Mouse (Mus musculus): ENCODE results near the gene Cbx7. TPM values are rescaled to one million over a fixed set of nuclear protein-coding genes. Genes with fewer than 3 reads are reported as not detected.
"Not testable (repeated sequence)": the region's sequence is repeated elsewhere in the genome, so short reads cannot be mapped to it uniquely, and the experiment has no call there.

Gene Cbx7
- total RNA-seq, 2 experiments from 2014 or later = 15.4 to 18.4 TPM

DNA sequence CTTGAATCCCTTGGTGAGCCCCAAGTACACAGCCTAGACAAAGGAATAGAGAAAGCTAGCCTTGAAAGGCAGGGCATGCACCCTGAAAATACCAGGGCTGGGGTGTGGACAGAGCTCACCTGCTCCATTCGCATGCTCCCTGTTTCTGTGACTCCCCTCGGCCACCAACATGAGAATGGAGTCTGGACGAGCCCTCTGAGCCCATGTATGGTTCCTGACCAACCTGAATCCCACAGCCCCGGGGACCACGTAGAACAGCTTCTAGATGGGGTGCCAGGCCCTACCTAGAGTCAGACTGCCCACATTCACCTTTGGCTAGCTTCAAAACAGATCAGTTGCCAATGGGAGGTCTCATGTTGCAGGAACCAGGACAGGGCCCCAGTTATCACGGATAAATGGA lies 19.7 kb downstream of the Cbx7 start:
- DNase-seq (ENCODE audit: low spot score in 2 of 2) = no peak

DNA sequence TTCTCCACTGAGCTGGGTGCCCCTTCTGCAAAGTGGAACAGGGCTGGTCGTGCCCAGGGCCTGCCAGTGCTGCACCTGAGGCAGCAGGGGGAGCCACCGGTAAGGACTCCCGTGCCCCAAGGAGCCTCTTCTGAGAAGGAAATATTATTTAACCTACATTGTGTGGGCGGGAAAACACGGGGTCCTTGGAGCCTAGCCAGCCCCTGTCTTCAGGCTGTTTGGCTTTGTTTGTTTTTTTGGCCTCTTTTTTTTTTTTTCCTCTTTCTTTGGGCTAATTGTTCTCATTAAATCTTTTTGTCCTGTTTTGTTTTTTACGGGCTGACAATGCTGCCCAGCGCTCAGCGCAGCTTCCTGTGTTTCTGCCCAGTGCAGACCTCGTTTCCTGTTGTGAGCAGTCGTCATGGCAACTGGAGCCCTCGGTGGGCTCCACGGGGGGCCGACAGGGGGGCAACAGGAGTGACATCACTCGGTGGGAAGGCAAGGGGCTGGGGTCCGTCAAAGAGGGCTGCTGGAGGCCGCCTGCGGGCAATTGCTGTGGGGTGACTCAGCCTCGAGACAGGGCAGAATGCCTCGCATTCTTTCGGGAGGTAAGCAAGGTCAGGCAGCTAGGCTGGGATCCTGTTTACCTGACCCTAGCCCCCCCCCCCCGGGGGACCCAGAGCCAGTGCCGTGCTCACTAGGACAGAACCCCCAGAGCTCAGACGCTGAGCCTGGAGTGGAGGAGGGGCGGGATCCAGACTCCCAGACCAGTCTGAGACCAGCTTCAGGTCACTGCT lies 20.5 kb downstream of the Cbx7 start:
- peak in 1 of 2 experiments; percentile 37 for DNase-seq (ENCODE audit: low spot score in 2 of 2)

DNA sequence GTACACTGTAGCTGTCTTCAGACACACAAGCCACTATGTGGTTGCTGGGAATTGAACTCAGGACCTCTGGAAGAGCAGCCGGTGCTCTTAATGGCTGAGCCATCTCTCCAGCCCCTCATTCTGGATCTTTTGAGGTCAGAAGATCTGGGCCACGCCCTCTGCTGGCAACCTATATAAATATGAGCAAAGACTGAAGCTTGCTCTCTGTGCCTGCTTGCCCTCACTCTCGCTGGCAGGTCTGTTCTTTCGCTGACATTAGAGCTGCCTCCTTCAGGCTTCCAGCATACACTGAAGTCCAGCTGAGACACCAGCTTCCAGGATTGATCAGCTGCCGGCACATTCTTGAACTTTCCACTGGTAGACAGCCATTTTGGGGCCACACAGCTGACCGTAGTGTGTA lies 23.2 kb downstream of the Cbx7 start:
- DNase-seq (ENCODE audit: low spot score in 2 of 2) = no peak

DNA sequence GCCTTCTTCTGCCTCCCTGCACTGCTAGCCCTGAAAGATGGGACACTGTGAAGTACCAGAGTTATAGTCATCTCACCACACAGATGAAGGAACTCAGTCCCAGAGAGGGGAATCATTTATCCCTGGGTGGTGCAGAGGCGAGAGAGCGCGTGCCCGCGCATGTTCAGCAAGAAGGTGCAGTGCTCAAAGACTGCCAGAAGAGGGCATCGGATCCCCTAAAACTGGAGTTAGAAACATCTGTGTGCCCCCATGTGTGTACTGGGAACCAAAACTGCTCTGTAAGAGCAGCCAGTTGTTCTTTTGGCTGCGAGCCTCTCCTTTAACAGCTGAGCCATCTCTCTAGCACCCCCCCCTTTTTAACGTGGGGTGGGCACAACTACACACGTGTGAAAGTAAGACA lies 24.1 kb downstream of the Cbx7 start:
- no peak for DNase-seq (ENCODE audit: low spot score in 2 of 2)

DNA sequence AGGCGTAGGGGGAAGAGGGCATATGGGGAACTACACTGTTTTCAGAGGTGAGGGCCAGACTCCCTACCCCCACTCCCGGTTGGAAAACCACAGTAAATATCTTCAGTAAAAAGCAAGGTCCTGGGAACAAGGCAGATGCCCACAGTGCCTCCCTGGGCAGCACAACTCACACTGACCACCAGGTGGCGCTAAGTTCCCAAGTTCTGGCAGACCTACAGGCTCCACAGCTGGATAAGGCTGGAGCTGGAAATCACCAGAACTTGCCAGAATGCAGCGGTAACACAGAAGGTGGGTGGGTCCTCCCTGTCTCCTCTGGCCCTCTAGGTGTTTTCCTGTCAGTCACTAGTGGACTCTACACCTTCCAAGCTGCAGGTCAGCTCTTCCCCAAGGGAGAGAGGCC lies 24.9 kb downstream of the Cbx7 start:
- peak; percentile 84 to 88 for DNase-seq (ENCODE audit: low spot score in 2 of 2)

DNA sequence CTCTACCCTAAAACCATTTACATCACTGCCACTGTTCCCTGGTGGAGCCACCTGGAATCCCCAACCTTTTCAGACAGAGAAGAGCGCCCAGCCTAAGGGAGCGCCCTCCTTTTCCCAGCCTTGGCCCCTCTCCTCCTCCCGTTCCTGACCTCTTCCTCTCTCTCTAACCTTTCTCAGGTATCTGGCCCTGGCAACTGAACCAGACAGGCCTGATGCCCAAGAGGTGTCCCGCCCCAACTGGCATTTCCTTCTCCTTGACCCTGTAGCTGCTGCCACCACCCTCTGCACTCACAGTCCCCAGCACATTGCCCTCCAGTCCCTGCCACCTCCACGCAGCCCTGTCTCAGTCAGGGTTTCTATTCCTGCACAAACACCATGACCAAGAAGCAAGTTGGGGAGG lies 26.0 kb downstream of the Cbx7 start:
- no peak for DNase-seq (ENCODE audit: low spot score in 2 of 2)

DNA sequence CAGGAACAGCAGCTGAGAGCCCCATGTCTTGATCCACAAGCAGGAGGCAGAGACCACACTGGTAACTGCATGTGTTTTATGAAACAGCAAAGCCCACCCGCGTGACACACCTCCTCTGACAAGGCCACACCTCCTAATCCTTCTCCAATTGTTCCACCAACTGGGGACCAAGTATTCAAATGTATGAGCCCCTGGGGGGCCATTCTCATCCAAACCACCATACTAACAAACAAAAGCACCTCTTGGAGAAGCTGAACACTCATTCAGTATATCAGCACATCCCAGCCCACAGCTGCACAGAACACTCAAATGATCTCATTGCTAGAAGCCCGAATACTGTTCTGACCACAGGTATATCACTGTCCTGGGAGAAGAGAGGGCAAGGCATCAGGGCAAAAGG lies 27.3 kb downstream of the Cbx7 start:
- no peak for DNase-seq (ENCODE audit: low spot score in 2 of 2)

DNA sequence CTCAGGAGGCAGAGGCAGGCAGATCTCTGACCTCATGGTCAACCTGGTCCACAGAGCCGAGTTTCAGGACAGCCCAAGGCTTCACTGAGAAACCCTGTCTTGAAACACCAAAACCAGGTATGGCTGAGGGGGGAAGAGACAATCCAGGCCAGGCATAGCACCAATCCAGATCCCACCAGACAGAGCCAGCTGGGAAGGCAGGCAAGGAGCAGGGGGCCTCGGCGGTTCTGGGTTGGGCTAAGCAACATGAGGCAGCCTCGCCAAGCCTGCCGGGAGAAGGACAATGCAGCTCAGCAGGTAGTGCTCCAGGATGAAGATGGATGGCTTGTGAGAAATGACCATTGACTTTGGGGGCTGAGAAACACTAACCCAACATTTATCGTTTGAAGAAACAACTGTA lies 28.4 kb downstream of the Cbx7 start:
- DNase-seq (ENCODE audit: low spot score in 2 of 2) = no peak

DNA sequence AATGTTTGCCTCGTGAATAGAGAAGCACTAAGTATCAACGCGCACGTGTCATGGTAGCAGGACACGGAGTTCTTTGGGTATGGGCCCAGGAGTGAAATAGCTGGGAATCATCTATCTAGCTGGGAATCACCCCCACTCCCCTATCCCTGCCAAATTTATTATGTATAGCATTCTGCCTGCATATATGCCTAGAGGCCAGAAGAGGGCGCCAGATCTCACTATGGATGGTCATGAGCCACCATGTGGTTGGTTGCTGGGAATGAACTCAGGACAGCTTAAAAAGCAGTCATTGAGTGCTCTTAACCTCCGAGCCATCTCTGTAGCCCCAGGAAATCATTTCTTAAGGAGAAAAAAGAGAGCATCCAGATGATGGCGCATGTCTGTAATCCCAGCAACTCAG lies 30.0 kb downstream of the Cbx7 start:
- DNase-seq (ENCODE audit: low spot score in 2 of 2) = no peak

DNA sequence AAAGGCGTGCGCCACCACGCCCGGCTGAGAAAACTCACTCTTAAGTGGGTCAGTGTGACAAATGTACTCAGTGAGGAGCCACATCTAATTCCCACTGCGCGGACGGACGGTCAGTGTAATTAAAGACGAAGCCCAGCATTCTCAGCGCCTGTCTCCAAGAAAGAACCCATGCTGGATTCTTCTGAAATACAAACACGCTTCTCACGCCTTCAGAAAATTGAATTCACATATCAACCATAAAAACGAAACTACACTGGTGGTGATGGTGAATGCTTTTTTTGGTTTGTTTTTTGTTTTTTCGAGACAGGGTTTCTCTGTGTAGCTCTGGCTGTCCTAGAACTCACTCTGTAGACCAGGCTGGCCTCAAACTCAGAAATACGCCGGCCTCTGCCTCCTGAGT lies 31.0 kb downstream of the Cbx7 start:
- DNase-seq (ENCODE audit: low spot score in 2 of 2) = no peak

DNA sequence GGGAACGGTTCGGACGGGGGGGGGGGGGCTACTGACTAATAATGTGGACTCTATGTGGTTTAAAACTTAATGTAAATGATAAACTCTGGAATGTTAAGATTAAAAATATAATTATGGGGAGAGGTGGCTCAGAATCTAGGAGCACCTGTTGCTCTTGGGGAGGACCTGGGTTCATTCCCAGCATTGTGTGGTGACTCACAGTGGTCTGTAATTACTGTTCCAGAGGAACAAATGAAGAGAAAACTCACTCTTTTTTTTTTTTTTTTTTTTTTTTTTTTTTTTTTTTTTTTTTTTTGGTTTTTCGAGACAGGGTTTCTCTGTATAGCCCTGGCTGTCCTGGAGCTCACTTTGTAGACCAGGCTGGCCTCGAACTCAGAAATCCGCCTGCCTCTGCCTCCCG lies 31.4 kb downstream of the Cbx7 start:
- DNase-seq (ENCODE audit: low spot score in 2 of 2) = not testable (repeated sequence)

DNA sequence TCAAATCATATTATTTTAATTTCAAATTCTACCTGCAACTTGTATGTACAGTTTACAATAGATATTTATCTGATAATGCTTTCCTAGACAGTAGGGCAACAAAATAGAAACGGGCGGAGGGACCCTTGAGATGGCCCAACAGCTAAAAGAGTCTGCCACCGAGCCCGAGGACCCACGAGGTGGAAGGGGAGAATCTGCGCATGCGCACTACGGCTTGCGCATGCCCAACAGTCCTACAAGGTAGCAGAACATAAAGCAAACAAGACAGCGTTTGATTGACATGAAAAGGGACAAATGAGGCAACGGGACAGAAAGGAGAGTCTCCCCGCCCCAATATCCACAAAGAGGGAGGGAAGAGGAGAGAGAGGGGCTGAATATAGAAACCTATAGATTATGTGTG lies 31.9 kb downstream of the Cbx7 start:
- DNase-seq (ENCODE audit: low spot score in 2 of 2) = no peak

DNA sequence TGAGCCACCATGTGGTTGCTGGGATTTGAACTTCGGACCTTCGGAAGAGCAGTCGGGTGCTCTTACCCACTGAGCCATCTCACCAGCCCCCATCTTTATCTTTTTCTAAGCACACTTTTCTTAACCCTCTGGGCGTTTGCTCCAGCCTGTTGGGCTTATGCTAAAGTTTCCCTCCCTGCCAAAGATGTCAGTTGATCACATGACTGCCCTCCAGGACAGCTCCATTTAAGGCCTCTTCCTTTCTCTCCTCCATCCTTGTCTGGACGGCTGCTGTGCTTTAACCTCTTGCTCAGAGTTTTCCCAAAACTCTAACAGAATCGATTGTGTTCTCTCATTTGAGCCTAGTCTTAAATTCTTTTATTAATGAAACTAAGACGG lies 34.6 kb downstream of the Cbx7 start:
- DNase-seq (ENCODE audit: low spot score in 2 of 2) = no peak

DNA sequence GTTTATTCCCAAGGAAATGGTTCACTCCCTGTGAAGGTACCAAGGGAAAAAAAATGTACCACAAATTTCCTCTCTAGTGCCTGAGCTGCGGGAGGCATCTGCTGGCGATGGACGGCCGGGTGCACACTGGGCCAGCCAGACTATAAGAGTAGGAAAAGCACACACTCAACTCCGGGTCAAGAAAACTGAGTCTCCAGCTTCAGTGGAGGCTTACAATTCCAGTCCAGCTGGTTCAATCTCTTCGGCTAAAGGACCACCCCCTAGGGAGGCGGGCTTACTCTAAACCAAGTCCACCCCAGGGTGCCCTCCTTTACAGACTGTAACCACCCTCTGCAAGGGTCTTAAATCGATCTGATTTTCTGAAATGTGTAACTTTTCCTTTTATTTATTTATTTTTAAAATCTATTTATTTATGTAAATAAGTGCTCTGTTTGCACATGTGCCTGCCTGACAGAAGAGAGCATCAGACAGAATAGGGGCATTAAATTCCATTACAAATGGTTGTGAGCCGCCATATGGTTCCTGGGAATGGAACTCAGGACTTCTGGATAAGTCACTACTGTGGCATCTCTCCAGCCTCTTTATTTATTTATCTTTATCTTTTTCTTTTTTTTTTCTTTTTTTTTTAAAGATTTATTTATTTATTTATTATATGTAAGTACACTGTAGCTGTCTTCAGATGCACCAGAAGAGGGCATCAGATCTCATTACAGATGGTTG lies 35.1 kb downstream of the Cbx7 start:
- no peak for DNase-seq (ENCODE audit: low spot score in 2 of 2)

DNA sequence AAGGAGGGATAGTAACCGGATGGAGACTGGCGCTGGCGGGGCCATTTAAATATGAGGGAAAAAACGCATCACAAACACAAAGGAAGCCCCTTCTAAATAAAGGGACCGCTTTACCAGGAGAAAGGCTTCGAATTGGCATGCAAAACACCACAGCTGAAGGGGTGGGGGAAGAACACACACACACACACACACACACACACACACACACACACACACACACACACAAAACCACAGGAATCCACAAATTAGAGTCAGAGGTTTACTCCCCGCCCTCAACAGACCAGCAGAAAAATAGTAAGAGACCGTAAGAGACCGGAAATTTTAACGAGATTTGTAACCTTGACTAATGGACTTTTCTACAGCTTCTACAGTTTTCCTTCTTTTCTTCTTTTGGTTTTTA lies 36.1 kb downstream of the Cbx7 start:
- no peak for DNase-seq (ENCODE audit: low spot score in 2 of 2)

DNA sequence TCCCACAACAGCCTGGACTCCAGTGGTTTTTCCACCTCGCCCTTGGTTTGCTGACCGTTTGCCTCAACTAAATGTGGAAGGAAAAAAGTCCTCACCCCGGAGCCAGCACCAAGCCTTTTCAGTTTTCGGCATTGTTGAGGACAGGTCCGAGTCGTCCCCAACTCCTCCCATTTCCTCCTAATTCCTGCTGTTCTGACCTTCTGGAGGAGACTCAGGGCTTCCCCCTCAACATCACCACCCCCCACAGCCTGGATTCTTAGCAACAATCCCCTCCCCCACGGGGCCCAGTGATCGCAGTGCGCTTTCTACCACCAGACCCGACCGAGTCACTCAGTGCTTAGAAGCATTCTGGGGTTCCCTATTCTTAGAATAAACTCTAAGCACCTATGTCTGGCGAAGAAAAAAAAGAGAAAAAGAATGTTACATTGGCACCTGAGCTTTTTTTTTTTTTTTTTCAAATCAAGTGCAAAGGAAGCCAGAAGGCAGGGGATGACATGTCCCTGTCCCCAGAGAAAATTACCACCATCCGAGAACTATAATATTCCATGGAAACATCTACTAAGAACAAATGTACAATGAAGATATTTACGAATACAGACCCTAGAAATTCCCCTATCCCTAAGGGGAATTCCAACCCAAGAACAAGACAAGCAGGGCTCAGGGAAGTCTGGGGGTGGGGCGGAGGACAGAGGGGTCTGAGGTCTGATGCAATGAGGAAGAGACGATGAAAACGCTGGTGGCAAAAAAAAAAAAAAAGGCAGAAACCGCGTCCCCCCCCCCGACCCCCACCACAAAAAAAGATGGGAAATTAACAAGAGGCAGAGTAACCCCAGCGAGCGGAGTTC lies 37.0 kb downstream of the Cbx7 start:
- DNase-seq (ENCODE audit: low spot score in 2 of 2) = no peak

DNA sequence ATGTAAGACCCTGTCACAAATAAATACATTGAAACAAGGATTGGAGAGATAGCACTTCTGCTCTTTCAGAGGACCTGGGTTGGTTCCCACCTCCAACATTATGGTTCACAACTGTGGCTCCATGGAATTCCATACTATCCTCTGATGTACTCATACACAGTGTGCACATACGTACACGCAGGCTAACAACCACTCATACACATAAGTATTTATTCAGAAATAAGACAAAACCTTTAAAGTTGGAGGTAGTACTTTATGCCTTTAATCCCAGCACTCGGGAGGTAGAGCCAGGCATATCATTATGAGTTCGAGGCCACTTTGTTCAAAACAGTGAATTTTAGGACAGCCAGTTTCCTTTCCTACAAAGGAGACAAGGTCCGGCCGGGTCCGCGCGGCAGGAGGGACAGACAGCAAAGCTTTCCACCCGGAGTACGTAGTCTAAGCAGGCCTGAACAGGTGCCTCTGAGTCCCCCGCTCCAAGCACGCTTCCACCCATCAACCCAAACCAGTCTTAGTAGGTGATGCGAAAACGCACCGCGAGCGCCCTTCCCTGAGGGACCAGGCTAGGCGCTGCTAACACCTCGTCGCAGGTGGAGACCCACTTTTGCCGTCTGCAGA lies 37.8 kb downstream of the Cbx7 start:
- DNase-seq (ENCODE audit: low spot score in 2 of 2) = no peak

DNA sequence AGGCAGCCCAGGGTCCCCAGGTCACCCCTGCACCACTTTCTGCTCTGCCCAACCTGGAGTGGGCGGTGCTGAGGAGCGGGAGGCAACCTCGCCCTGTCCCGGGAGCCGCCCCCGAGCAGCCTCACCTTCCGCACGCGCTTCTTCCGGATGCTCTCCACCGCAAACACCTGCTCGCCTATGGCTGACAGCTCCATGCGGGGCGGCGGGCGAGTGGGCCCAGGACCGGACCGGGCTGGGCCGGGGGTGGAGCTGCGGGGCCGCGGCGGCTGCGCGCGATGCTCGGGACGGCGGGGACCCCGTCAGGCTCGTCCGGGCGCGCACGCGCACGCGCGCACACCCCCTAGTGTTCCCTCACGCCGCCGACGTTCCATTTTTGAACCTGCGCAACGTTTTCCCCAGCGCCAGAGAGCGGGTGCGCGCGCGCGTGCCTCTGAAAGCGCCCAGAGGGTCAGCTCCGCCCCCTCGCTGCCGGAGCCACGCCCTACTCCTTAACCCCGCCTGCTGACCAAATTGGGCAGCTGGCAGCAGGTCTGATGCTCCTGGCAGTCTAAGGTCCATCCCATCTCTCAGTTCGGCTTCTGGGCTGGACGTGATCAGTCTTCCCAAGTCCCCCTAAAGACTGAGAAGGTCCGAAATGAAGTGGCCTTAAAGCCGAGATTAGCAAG lies 38.5 kb downstream of the Cbx7 start:
- peak; percentile 69 to 74 for DNase-seq (ENCODE audit: low spot score in 2 of 2)

DNA sequence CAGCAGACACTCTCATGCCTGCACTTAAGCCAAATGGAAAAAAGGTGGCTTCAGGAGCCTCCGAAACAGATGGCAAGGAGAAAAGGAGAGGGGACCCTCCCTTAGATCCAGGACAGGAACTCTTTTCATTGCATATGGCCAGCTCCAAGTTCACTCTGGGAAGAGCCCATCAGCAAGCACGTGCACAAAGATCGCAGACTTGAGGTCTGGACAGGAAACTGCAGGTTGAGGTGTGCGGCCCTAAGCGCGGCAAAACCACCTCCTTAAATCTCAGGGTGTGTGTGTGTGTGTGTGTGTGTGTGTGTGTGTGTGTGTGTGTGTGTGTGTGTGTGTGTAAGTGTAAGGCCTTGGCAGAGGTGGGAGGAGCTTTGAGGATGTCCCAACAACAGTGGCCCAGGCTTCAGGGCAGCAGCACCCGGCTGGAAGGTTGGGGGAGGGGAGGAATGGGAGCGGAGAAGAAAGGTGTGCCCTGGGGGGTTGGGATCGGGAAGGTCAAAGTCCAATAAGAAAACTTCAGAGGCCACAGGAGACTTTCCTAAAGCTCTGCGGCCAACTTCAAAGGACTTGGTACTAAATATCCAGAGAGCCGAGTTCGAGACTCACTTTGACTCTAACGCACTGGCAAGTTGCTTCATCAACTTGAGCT lies 39.3 kb downstream of the Cbx7 start:
- no peak for DNase-seq (ENCODE audit: low spot score in 2 of 2)

DNA sequence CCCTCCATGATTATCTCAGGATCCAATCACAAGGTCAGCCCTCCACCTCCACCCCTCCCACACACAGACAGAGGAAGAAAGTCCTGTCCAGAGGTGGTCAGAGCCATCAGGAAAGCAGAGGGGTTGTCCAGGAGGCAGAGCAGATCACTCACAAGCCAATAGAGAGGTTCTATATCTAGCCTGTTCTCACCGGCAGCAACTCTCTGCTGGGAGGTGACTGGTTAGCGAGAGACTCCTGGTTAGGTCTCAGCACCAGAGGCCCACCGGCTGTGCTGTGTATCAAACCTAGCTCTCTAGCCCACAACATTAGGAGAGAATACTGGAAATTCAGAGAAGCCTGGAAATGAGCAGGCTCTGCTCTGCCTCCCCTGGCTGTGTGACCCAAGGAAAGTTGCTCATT lies 41.2 kb downstream of the Cbx7 start:
- DNase-seq (ENCODE audit: low spot score in 2 of 2) = no peak

DNA sequence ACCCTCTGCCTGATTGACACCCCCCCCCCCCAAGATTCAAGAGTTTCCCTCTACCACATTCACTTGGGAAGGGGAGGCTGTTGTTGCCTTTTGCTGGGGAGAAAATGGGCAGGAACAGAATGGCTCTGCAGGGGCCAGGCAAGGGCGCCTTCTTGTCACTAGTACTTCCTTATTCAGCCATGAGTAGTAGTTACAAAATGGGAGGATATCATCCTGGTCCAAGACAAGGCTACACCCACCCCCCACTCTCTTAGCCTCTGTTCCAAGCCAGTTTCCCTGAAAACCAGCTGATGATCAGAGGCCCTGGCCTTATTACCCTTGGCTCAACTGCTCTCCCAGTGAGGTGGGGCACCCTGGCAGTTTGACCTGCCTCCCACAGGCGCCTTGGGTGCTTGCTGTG lies 42.2 kb downstream of the Cbx7 start:
- no peak for DNase-seq (ENCODE audit: low spot score in 2 of 2)

All from adrenal gland, postnatal 4 days (tissue).